Mouse (Mus musculus) kidney, adult 18-20 months (tissue): ENCODE data around the gene Ovca2.
"Not testable (repeated sequence)": the region's sequence is repeated elsewhere in the genome, so short reads cannot be mapped to it uniquely, and the experiment has no call there.

Experiments
- DNase-seq: peaks from one replicate; pipeline ENCODE4 v3.0.0; 2021

Gene Ovca2

DNA sequence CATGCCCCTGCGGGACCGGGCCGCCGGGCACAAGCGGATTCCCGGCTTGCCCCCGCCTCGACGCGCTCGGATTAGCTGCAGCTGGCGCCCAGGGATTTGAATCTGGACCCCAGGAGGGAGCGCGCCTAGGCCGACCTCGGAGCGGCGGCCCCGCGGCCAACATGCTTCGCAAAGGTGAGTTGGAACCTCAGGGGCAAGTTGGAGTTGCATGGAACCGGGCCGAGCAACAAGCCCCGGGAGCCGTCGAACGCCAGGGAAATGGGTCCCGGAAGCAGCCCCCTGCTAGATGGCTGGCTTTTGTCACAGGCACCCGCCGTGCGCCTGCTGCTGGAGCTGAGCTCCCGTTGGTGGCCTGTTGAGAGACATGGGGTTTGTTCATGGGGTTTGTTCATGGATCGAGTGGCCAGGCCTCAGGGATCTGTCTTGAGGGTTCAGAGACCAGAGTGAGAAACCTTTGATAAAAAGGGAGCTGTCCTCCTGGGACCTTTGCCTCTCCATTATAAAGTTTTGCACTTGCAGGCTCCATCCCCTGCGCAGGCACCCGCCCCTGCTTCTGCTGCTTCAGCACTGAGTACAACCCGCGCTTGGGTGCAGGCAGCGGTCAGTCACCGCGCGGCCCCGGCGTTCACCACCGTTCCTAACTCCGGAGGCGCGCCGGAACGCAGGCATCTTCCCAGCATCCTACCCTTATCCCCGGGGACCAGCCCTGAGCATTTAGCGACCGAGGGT is 15.7 kb upstream of the Ovca2 start:
- DNase-seq: peak; percentile 63

DNA sequence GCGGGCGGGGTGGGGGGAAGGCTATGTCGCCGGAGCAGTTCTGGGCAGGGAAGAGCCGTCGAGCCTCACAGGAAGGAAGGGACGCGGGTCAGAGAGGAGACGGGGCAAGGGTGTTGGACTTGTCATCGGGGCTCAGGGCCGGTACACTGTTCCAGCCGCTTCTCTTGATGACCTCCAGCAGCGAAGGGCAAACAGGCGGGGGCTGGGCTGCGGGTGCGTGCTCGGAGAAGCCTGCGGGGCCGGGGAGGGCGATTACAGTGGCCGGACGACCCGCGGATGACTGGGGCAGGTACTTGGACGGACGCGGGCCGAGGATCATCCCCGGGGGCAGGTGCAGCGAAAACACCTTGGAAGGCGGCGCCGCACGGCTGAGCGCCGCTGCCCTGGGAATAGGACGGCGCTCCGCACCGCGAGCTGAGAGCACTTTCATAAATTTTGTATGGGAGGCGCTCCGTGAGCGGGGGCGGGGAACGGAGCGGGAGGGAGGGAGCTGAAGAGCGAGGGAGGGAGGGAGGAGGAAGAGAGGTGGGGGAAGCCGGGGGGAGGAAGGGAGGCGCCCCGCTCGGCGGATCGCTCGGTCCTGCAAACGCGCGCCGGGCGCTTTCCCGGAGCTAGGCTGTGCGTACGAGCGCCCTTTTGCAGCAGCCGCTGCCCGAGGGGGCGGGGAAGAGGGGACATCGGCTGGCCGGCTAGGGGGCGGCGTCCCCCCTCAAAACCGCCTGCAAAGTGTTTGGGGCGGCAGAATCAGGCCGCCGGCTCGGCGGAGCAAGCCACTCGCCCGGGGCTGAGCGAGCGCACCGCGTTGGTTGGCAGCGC is 14.8 kb upstream of the Ovca2 start, which contains the start of gene Rtn4rl1:
TSS of gene Rtn4rl1 (plus strand) at position 528 of the 816 bp plus-strand sequence.
- DNase-seq: peak; percentile 81

DNA sequence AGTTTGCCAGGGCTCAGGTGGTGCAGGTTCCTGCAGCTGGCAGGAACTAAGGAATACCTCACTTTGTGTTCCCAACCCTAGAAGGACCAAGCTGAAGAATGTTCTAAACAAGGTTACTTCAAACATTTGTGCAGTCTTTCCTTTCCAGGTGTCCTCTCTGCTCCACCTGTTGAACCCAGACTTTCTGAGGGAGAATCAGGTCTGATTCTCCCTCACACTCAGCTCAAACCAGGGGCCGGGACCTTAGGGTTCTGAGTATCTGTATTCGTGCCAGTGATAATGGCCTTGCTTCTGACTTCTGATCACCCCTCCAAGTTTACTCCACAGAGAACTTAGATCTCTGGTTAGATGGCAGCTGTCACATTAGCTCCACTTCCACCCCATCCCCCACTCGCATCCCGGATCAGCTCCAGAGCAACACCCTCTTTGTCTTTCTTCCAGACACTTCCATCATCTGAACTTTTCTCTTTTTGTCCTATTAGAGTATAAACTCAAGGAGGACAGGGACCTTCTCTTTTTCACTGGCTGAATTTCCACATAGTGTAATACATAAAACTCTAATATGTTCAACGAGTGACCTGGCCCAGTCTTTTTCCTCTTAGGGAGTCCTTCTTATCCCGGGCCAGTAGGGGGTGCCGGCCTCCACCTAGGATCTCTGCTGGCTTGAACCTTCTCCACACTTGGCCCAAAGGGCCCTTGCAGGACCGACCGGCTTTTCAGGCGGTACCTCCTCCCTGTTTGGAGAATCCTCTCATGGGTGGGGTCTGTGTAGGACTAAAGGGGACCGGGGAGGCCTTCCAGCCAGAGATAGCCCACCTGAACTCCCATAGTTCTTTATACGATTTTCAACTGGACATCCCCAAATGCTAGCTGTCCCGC is 13.9 kb upstream of the Ovca2 start:
- peak; percentile 82 for DNase-seq

DNA sequence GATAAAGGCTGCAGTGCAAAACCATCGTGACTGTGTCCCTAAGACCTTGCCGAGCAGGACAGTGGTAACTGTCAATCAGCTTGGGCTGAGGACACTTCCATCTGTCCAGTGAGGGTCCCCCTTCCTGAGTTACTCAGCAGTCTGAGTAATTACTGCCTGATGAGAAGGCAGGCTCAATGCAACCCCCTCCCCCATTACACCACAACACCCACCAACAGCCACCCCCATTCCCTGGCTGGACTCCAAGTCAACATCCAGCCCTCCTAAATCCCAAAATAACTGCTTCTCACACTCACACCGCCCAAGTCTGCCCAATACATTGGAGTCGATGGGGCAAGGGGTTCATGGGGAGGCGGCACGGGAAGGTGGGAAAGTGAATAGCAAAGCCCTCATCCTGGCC is 13.2 kb upstream of the Ovca2 start:
- no peak for DNase-seq

DNA sequence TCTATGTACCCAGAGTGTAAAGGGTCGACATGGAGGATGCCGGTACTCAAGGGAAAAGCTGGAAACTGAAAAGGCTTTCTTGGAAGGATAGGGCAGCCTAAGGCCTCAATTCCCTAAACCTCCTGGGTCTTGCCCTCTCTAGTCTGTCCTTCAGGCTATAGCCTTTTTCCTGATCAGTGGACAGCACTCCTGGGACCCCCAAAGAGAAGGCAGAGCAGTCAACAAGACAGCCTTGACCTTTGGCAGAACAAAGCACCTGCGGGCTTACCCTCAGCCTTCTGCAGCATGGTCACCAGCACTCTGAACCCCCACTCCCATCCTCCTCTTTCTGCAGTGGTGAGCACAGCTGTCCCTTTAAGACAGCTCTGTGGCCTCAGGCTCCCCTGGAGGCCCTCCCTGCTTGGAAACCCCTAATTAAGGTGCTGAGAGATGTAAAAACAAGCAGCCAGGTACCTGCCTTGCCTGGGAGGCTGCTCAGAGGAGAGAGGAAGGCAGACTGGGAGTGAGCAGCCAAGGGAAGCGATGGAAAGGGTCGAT is 12.3 kb upstream of the Ovca2 start, which contains the start of gene Dph1:
TSS of gene Dph1 (minus strand) at position 337 of the 537 bp plus-strand sequence.
- no peak for DNase-seq

DNA sequence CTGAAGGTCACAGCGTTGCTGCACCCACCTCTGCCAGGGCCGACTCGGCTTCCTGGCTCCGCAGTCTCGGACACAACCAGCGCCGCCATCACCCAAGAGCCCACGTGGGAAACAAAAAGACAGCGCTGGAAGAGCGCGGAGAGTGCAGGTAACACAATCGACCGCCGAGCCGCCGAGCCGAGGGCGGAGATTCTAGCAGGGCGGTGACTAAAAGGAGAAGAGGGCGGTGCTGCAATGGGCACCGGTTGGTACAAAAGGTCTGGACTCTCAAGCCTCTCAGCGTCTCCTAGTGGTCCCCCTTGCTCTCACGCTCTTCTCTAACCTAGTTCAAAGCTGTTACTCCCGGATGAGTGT is 11.7 kb upstream of the Ovca2 start:
- peak; percentile 83 for DNase-seq

DNA sequence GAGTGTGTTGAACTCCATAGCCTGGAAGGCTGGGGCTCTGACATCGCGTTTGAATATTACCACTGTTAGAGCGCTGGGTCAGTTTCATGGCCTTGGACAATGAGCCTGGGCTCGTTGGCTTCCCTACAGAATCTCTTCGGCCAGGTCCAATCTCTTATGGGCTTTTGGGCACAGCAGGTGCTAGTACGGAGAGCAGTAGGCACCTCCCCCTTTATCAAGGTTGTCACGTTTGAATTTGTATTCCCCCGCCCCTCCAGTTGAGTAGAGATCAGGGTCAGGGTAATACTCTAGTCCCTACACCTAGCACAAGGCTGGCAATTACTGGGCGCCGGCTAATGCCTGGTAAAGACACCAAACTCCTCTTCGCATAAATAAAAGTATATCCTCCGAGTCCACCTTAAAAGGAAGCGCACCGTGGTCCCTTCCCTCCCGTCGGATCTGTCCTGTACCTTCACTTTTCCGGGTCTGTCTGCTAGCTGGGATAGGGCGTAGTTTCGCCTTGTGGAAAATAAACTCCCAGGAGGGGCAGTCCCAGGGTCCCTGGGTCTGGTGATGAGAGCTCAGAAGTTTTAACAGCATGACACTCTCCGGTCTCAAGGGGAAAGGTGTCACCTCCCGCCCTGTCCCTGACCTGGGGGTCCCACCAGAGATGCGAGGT is 11.2 kb upstream of the Ovca2 start:
- DNase-seq: peak; percentile 23

DNA sequence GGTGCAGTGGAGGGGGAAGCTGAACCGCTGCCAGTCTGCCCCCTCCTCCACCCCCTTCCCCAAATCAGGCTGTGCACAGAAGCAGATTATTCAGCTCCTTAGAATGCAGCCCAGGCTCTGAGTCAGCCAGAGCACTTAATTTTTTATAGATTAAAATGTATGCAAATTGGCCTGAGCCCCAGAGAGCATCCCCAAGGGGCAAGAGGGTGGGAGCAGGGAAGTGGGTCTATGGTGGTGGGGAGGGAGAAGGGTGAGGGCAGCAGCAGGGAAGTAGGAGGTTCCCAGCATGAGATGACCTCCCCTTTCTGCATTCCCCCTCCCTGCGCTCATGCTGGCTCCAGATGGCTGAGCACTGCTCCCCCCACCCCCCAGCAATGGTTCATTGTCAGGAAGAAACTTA is 6.4 kb upstream of the Ovca2 start:
- DNase-seq: no peak

DNA sequence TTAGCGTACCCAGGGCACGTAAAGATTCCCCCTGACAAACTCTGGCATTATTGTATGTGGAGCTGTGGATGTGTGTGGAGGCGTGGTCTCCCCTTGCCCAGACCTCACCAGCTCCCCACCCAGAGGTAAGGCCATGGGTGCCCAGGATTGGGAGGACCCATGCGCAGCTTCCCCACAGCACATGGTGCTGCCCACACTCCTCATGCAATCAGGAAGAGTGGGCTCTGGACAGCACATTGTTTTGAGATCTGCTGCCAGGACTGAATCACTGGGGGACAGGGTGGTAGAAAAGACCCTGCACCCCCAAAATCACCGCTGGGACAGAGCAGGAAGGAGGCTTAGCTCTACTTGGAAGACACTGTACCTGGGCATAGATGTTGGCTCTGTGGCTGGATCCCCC is 5.9 kb upstream of the Ovca2 start:
- no peak for DNase-seq

DNA sequence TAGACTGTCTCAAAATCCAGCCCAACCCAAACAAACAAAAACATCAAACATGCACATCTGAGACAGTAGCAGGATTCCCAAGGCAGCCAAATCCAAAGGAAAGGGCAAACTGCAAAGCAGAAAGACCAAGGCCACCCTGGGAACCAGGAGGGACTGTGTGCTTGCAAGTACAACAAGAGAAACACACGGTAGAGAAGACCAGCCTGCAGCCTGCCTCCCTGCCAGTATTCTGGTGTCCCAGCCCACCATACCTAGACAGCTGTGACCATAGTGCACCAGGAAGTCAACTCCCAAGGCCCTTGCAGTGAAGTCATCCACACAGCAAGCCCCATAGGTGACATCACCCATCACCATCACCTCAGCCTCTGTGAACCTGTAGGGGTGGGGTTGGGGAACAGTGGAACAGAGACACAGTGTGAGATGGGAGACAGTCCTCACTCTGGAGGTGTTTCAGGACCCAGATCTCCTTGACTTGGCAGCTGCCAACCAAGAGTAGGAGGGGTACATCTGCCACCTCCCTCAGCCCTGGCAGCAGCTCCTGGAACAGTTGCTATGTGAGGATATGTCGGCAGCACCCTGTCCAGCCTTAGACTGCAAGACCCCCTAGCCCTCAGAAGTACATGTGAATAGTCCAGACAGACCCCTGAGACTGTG is 5.4 kb upstream of the Ovca2 start:
- DNase-seq: no peak

DNA sequence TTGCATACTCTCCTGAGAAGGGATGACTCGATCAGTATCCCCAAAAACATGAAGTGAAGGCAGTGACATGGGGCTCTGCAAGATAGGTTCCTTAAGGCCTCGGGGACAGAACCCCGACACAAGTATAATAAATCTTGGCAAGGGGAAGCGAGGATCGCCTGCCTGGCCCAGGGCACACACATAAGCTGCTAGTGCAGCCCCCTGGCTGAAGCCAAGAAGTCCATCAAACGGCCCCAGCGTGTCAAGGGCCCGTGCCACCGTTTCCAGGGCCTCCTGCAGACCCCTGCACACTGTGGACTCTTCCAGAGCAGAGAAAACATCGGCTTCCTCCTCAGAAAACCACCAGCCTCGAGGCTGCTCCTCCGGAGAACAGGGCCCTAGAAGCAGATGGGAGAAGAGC is 624 bp downstream of the Ovca2 start:
- DNase-seq: no peak

DNA sequence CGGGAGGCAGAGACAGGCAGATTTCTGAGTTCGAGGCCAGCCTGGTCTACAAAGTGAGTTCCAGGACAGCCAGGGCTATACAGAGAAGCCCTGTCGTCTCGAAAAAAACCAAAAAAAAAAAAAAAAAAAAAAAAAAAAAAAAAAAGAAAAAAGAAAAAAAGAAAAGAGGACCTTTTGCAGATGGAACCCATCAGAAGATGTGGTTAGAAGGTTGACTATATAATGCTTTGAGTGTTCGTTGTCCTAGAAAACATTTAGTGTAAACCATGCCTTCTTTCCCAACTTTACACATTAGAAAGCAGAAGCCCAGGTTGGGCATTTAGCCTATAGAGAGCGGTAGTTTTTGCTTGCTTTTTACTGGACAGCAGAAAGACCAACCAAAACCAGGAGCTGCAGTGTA is 4.1 kb downstream of the Ovca2 start:
- DNase-seq: not testable (repeated sequence)

DNA sequence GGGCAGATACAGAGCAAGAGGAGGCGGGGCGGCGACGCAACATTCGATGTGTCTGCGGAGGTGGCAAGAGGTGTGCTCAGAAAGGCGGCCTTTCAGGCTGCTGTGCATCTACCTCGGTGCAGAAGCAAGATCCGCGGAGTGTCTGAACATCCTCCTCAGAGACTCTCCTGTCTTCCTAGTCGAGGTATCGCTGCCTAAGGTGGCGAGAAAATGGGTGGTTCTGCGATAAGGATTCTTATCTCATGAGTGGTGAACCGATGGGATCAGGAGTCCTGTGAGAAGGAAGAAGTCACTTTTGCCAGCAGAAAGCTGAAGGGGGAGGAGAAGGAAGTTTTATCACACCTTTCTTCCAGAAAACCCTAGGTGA is 4.9 kb downstream of the Ovca2 start:
- DNase-seq: no peak

DNA sequence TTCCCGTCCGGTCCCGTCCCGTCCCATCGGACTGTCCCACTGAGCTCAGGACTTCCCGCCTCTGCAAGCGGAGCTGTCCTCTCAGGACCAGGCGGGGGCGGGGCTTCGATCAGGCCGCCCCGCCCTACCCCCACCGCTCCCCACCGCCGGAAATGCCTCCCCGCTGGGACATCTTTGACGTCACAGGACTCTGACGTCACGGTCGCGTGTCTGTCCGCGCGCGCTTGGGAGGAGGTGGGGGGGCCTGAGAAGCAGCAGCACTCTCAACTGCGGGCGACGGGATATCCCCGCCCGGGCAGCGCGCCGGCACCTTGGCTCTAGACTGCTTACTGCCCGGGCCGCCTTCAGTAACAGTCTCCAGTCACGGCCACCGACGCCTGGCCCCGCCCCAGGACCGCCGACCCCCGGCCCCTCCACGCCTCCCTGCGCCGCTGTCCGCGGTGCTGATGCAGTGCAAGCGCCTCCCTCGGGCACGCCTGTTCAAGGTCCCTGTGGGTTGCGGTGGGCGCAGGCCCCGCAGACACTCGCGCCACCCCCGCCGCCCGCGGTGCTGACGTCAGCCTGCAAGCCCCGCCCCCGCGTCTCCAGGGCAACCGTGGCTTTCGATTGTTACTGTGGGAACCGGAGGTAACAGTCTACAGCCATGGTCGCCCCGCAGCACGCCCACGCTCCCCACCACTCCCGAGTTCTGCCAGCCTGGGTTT is 5.4 kb downstream of the Ovca2 start:
- peak; percentile 86 for DNase-seq

DNA sequence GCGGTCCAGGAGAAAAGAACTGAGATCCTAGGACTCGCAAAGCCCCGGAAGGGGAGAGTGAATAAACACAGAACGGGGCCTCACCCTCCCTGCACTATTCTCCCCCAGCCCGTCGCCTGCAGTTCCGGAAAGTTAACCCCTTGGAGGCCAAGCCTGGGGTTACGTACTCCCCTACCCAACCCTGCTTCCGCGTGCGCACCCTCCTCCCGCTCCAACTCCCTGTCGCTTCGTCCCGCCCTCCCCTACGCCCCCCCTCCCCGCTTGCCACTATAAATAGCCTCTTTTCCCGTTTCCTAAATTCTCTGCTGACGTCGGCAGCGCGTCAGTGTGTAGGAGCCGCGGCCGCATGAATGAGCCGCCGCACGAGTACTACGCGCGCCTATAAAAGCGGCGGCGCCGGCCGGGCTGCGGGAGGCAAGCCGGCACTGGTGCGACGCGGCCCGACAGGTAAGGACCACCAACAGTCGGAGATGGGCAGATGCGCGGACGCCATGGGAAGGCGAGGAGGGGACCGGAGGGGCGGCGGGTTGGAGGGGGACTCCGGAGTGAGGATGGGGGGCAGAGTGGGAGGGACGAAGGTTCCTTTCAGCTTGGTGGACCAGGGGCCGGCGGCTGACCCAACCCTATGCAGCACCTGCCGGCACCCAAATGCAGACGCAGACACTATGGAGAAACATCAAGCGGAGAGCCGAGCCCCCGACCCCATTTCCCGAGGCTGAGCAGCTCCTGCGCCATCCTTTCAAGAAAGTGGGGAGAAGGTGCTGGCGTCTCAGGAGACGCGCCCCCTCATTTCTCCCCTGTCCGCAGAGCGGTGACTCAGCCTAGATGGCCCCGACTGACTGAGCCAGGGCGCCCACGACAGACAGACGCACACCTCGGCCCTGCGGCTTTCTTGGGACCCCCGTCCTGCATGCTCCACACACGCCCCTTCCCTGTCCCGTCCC is 6.2 kb downstream of the Ovca2 start:
- DNase-seq: no peak

DNA sequence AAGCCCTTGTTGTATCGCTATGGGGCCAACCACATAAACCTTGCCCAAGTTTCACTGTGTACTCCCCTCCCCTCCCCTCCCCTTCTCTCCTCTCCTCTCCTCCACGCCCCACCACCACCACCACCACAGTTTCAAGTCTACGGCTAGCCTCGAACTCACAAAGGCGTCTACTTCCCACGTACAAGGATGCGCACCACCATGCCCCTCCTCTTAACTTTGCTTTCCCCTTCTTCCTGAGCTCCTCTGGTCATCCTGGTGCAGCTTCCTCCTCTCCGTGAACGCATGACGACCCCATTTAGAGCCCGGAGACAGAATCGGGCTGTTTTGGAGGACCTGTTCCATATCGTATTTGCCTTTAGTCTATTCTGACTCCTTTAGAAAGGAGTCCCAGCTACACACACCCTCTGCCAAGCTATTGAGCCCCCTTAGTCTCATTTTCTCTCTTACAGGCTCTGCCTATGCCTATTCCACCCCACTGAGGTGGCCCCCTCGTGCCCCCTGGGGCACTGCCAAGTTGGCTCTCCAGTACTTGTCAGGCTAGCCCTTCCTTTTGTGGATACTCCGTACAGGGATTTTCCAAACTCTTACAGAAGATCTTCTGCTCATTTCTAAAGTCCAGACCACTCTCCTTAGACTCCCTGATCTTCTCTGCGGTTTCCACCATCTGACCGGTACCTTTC is 7.3 kb downstream of the Ovca2 start:
- DNase-seq: no peak

DNA sequence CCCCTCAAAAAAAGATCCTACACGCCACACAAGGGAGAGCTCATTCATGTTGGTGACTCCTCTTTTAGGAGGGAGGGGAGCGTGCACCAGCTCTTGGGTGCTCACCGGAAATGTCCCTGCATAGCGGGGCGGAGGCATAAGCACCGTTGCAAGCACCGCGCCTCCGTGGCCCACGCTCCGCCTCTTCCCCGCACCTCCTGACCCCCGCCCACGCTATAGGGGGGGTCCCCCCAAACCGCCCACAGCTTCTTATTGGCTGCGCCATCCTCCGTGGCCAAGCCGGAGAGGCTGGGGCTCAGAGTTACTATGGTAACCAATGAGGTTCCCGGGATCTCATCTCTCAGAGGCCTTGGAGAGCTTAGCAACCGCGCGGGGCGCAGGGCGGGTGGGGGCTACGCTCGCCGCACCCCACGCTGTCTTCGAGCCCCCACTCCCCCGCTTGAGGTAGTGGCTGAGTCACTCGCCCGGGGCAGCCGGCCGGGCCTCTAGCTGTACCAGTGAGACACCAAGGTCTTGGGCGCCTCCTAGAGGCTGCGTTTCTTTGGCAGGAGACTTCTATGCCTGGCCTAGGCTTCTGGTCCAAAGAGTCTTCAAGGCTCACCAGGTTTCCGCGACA is 8.4 kb downstream of the Ovca2 start:
- peak; percentile 97 for DNase-seq

DNA sequence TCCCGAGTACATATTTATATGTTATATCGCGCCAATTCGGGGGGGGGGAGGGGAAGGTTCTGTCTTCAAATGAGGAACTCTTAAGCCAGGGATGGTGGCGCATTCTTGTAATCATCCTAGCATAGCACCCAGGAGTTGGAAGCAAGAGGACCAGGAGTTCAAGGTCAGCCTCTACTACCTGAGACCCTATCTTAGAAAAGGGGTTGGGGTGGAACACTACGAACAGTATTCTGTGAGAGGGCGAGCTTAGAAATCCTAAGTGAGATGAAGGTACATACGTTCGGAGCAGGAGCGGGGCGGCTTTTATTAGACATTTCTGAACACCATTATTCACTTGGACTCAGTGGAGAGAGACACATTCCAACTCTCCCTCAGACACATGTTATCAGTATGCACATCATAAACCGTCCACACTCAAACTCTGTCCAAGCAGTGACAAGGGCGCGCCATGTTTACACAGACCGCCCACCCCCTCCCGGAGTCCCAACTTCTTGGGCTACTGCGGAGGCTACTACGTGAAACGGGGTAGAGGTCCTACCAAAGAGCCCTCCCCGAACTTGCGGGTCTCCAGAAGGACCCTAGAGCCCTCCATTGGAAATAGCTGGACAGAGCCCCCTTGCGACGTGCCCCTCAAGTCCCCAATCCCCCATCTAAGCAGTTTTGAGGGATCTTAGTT is 9.1 kb downstream of the Ovca2 start, which contains the start of gene Hic1:
TSS of gene Hic1 (minus strand) at position 115 of the 676 bp plus-strand sequence.
- no peak for DNase-seq
